Mouse (Mus musculus): ENCODE measurements at regions not wholly inside any gene's neighbourhood (a gene's known extent, or its start where the extent isn't known, plus 50 kb on each side); places are given as distances from the start of the nearest gene placed in this dataset.
A peak's percentile ranks its signal among the peaks of the same experiment; 100 is the strongest.

GRCm38 (mm10) chr8:8499921-8500320, 161.1 kb downstream of the Efnb2 start:
- Histone ChIP-seq H3K4me2 (replicated peaks) (no peak overlapping the region), H3K9me3 (no peaks in the 10 kb centered on the region), H3K27ac (no peak overlapping the region), H3K4me1 (no peaks in the 10 kb centered on the region), H3K9ac (no peak overlapping the region), H3K4me3 (no peak overlapping the region), H3K36me3 (no peaks in the 10 kb centered on the region), H3K27me3 (0 out of 2 replicates have a peak, but pooled peaks cover 8% of the 10 kb centered on the region)
- no peak for ATAC-seq (ENCODE audit: low FRiP score, low read depth)
- WGBS = 87% methylated on average over 9 of the region's 9 CpGs

- WGBS = 22% methylated on average over 5 of the region's 5 CpGs
- no peaks in the 10 kb centered on the region for H3K36me3 ChIP-seq
- no peaks in the 10 kb centered on the region for H3K4me1 ChIP-seq
- no peak overlapping the region for H3K9ac ChIP-seq
- no peaks in the 10 kb centered on the region for H3K9me3 ChIP-seq
- no peak for ATAC-seq (ENCODE audit: low FRiP score, low read depth)
- no peak overlapping the region for H3K4me3 ChIP-seq
- H3K27ac ChIP-seq = no peak overlapping the region
- 0 out of 2 replicates have a peak, but pooled peaks cover 8% of the 10 kb centered on the region for H3K27me3 ChIP-seq
- no peak overlapping the region for H3K4me2 ChIP-seq (replicated peaks)
Observed at GRCm38 (mm10) chr8:8498753-8499152, 162.3 kb downstream of the Efnb2 start.

GRCm38 (mm10) chr8:8495472-8495871, 165.6 kb downstream of the Efnb2 start:
- Histone ChIP-seq H3K9ac (no peak overlapping the region), H3K4me1 (no peaks in the 10 kb centered on the region), H3K36me3 (no peaks in the 10 kb centered on the region), H3K27me3 (peaks cover 24% of the 10 kb centered on the region), H3K9me3 (no peaks in the 10 kb centered on the region), H3K27ac (no peak overlapping the region), H3K4me3 (no peak overlapping the region), H3K4me2 (replicated peaks) (no peak overlapping the region)
- 82% methylated on average over 7 of the region's 7 CpGs for WGBS
- no peak for ATAC-seq (ENCODE audit: low FRiP score, low read depth)

- H3K9me3 ChIP-seq = no peaks in the 10 kb centered on the region
- H3K36me3 ChIP-seq = no peaks in the 10 kb centered on the region
- ATAC-seq (ENCODE audit: low FRiP score, low read depth) = no peak
- no peak overlapping the region for H3K4me3 ChIP-seq
- H3K27ac ChIP-seq = no peak overlapping the region
- no peak overlapping the region for H3K9ac ChIP-seq
- H3K27me3 ChIP-seq = peaks cover 34% of the 10 kb centered on the region
- 90% methylated on average over 10 of the region's 10 CpGs for WGBS
- no peak overlapping the region for H3K4me2 ChIP-seq (replicated peaks)
- peaks cover 7% of the 10 kb centered on the region for H3K4me1 ChIP-seq
Observed at GRCm38 (mm10) chr8:8494281-8494680, 166.8 kb downstream of the Efnb2 start.

- Histone ChIP-seq H3K27ac (no peak overlapping the region), H3K9me3 (no peaks in the 10 kb centered on the region), H3K4me1 (peaks cover 23% of the 10 kb centered on the region), H3K36me3 (no peaks in the 10 kb centered on the region), H3K9ac (no peak overlapping the region), H3K4me2 (replicated peaks) (no peak overlapping the region), H3K4me3 (no peak overlapping the region), H3K27me3 (peaks cover 36% of the 10 kb centered on the region)
- 86% methylated on average over 2 of the region's 2 CpGs for WGBS
- ATAC-seq (ENCODE audit: low FRiP score, low read depth) = no peak
Observed at GRCm38 (mm10) chr8:8491908-8492307, 169.1 kb downstream of the Efnb2 start.

- Histone ChIP-seq H3K27ac (no peak overlapping the region), H3K27me3 (peaks cover 36% of the 10 kb centered on the region), H3K4me2 (replicated peaks) (peak overlapping the region; percentile 47), H3K9me3 (no peaks in the 10 kb centered on the region), H3K36me3 (no peaks in the 10 kb centered on the region), H3K9ac (no peak overlapping the region), H3K4me1 (peaks cover 23% of the 10 kb centered on the region), H3K4me3 (no peak overlapping the region)
- 10% methylated on average over 9 of the region's 9 CpGs for WGBS
- ATAC-seq (ENCODE audit: low FRiP score, low read depth) = no peak
Observed at GRCm38 (mm10) chr8:8489784-8490183, 171.3 kb downstream of the Efnb2 start.

- peaks cover 26% of the 10 kb centered on the region for H3K4me1 ChIP-seq
- peak; percentile 48; the same call in 1 of the 2 replicates for ATAC-seq (ENCODE audit: low FRiP score, low read depth)
- peak overlapping the region; percentile 47 for H3K4me2 ChIP-seq (replicated peaks)
- H3K9me3 ChIP-seq = no peaks in the 10 kb centered on the region
- no peak overlapping the region for H3K4me3 ChIP-seq
- 16% methylated on average over 26 of the region's 26 CpGs for WGBS
- H3K27me3 ChIP-seq = peaks cover 36% of the 10 kb centered on the region
- H3K9ac ChIP-seq = peak overlapping the region; percentile 8; the same call in 1 of the 2 replicates
- no peaks in the 10 kb centered on the region for H3K36me3 ChIP-seq
- H3K27ac ChIP-seq = no peak overlapping the region
Observed at GRCm38 (mm10) chr8:8488695-8489571, 172.1 kb downstream of the Efnb2 start.

GRCm38 (mm10) chr8:8488191-8488694, 172.8 kb downstream of the Efnb2 start:
- Histone ChIP-seq H3K4me3 (no peak overlapping the region), H3K4me1 (peaks cover 29% of the 10 kb centered on the region), H3K4me2 (replicated peaks) (peak overlapping the region; percentile 47), H3K36me3 (no peaks in the 10 kb centered on the region), H3K9me3 (no peaks in the 10 kb centered on the region), H3K27me3 (peaks cover 36% of the 10 kb centered on the region), H3K27ac (no peak overlapping the region), H3K9ac (no peak overlapping the region)
- no peak for ATAC-seq (ENCODE audit: low FRiP score, low read depth)
- WGBS = 50% methylated on average over 9 of the region's 9 CpGs

GRCm38 (mm10) chr8:8487706-8488105, 173.3 kb downstream of the Efnb2 start:
- Histone ChIP-seq H3K36me3 (no peaks in the 10 kb centered on the region), H3K9ac (no peak overlapping the region), H3K27me3 (peaks cover 35% of the 10 kb centered on the region), H3K4me2 (replicated peaks) (no peak overlapping the region), H3K27ac (no peak overlapping the region), H3K9me3 (no peaks in the 10 kb centered on the region), H3K4me3 (no peak overlapping the region), H3K4me1 (peaks cover 32% of the 10 kb centered on the region)
- no peak for ATAC-seq (ENCODE audit: low FRiP score, low read depth)
- WGBS = 40% methylated on average over 5 of the region's 5 CpGs

GRCm38 (mm10) chr8:8486866-8487265, 174.2 kb downstream of the Efnb2 start:
- Histone ChIP-seq H3K9me3 (no peaks in the 10 kb centered on the region), H3K4me1 (peaks cover 32% of the 10 kb centered on the region), H3K4me2 (replicated peaks) (no peak overlapping the region), H3K4me3 (no peak overlapping the region), H3K27ac (no peak overlapping the region), H3K27me3 (peaks cover 28% of the 10 kb centered on the region), H3K36me3 (no peaks in the 10 kb centered on the region), H3K9ac (no peak overlapping the region)
- WGBS = 53% methylated on average over 3 of the region's 3 CpGs
- ATAC-seq (ENCODE audit: low FRiP score, low read depth) = no peak

GRCm38 (mm10) chr8:8485252-8485651, 175.8 kb downstream of the Efnb2 start:
- Histone ChIP-seq H3K9me3 (no peaks in the 10 kb centered on the region), H3K4me2 (replicated peaks) (no peak overlapping the region), H3K36me3 (no peaks in the 10 kb centered on the region), H3K9ac (no peak overlapping the region), H3K4me3 (no peak overlapping the region), H3K27ac (no peak overlapping the region), H3K27me3 (peaks cover 18% of the 10 kb centered on the region), H3K4me1 (peaks cover 35% of the 10 kb centered on the region)
- 60% methylated on average over 3 of the region's 3 CpGs for WGBS
- no peak for ATAC-seq (ENCODE audit: low FRiP score, low read depth)

- Histone ChIP-seq H3K4me3 (no peak overlapping the region), H3K4me1 (peaks cover 30% of the 10 kb centered on the region), H3K27ac (no peak overlapping the region), H3K9me3 (no peaks in the 10 kb centered on the region), H3K9ac (no peak overlapping the region), H3K27me3 (peaks cover 11% of the 10 kb centered on the region), H3K4me2 (replicated peaks) (no peak overlapping the region), H3K36me3 (no peaks in the 10 kb centered on the region)
- no peak for ATAC-seq (ENCODE audit: low FRiP score, low read depth)
- WGBS = 28% methylated on average over 8 of the region's 8 CpGs
Observed at GRCm38 (mm10) chr8:8484546-8484945, 176.5 kb downstream of the Efnb2 start.

Measured in limb, embryonic 13.5 days (tissue).